Mouse (Mus musculus) erythroblast, embryonic 14.5 days (primary cell): ENCODE data around the gene Snu13.

Experiments
- GATA1 ChIP-seq: IDR thresholded peaks from 2 replicates; pipeline ENCODE4 v1.6.1; 2012; ENCODE audit warnings: low read length, inconsistent platforms, mixed read lengths
- TAL1 ChIP-seq: IDR thresholded peaks from 3 replicates; pipeline ENCODE4 v1.6.1; 2012; ENCODE audit warnings: low read length, inconsistent platforms, mixed read lengths

GRCm38 (mm10) chr15:82058719-82059201 is 11.4 kb upstream of the Snu13 start, which contains the start of gene 4930407I10Rik:
- no peak for TF ChIP-seq GATA1
- TF ChIP-seq TAL1: no peak
